Mouse (Mus musculus) heart, adult 18-20 months (tissue): ENCODE measurements at regions not wholly inside any gene's neighbourhood (a gene's known extent, or its start where the extent isn't known, plus 50 kb on each side); places are given as distances from the start of the nearest gene placed in this dataset.
A peak's percentile ranks its signal among the peaks of the same experiment; 100 is the strongest.

Source experiments
- DNase-seq, 2 experiments: peaks; one replicate each; pipeline ENCODE4 v3.0.0; 2021 to 2022; ENCODE audit warnings: mixed read lengths in 1 of 2

DNA sequence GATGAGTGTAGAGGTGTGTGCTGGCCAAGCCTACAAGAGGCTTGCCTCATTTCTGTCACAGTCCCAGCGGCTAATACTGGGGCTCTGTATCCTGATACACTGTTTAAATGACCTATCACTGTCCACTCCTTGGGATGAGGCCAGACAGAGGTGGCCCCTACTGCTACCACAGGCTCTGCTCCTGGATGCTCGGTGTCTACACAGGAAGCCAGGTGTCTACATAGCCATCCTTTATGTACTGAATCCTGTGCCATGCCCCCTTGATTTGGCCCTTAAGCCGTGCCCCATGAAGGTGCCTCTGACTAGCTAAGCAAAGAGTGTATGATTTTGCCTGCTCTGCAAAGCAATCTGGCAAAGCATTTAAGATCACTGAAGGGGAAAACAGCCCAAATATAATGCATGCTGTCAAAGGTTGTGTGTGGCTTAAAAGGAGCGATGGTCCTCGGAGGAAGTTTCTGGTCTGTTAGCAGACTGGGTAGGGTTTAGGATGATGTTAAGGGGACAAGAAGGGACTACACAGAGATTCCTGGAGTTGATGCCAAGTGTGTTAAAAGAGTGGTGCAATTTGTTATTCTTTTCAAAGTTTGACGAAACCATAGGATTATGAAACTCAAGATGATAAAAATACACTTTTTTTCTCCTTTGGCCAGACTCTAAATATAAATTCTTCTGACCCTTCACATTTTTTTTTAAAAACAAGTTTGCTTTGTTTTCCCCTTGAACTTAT lies 104.2 kb downstream of the E030025P04Rik start:
- no peak for DNase-seq

GRCm38 (mm10) chr11:109039060-109039791 lies 104.9 kb downstream of the E030025P04Rik start:
- no peak for DNase-seq

GRCm38 (mm10) chr11:109038136-109038535 lies 106.0 kb downstream of the E030025P04Rik start:
- no peak for DNase-seq

DNA sequence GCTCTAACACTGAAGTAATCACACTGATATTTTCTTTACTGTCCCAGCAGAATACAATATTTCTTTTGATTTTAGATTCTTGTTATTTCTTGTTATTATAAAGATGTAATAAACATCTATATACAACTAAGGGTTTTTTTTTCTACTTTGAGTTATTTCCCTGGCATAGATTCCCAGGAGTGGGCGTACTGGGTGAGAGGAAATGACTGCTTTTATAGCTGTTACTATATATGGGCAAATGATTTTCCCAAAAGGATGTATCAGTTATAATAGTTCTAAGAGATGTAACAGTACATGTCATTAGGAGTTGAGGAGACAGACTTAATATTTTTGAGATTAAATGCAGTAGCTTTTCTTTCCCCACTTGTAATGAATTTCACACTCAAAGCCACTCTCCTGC lies 109.6 kb downstream of the E030025P04Rik start:
- no peak for DNase-seq

DNA sequence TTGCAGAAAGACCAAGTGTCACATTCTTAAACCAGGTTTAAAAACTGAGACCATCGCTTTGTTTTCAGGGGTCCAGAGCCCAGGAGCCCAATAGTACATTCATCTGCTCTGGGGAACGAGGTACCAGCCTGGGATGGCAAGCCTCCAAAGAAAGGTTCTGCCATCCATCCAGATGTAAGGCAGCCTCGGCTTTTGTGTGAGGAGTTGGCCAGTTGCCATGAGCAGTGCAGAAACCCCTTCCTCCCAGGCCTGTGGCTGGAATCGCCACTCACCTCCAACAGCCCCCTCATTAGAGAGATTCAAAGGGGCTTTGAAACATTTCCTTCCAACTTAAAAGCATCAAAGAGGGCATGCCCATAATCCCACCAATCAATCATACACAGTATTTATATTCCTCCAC lies 110.1 kb downstream of the E030025P04Rik start:
- DNase-seq, result no peak

DNA sequence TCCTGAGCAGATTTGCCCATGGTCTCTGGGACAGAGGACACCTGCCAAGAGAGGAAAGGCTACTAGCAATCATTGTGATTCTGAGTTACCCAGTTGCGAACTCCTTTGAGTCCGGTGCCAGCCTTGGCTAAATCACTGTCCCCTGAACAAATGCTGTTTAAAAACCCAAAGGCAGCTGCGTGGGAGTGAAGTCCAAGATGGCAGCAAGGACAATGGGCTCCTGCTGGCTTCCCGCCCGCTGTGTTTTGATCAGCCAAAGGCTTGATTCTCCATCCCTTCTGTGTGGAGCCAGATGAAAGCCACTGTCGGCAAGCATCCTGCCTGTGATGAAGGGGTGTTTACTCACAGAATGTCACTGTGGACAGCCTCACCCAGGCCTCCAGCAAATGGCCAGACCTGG lies 111.4 kb downstream of the E030025P04Rik start:
- no peak for DNase-seq

GRCm38 (mm10) chr11:109030486-109030885 lies 110.3 kb downstream of the Axin2 start:
- peak; percentile 21 to 76 for DNase-seq

DNA sequence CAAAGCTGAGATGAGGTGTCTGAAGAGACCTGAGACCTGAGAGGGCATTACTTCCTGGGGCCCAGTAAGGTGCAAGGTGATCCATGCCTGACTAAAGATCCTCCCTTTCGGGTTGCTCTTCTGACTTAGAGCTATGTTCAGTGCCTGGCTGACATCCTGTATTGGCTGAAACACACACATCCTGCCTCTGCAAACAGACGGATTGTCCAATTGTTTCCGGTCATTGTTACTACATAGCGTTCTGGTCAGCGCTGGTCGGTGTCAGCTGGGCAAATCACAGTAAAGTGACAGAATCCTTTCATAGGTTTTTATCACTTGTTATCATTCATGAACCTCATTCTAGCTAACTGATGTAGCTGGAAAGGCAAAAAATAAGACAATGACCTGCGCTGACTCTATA lies 109.7 kb downstream of the Axin2 start:
- DNase-seq, result no peak

DNA sequence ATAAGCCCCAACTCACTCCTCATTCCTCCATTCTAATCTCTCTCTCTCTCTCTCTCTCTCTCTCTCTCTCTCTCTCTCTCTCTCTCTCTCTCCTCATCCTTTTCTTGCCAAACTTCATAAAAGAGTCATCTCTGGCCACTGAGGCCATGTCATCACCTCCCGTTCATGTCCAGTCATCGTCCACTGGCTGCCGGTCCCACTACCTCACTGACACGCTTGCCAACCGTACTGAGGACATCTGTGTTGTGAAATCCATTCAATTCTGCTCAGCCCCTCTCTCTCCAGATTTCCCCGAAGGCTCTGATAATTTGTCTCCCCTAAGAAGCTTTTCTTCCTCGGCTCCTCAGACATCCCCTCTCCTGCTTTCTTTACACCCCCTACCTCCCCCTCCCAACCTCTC lies 94.7 kb downstream of the Axin2 start:
- peak; percentile 63 to 79 for DNase-seq

DNA sequence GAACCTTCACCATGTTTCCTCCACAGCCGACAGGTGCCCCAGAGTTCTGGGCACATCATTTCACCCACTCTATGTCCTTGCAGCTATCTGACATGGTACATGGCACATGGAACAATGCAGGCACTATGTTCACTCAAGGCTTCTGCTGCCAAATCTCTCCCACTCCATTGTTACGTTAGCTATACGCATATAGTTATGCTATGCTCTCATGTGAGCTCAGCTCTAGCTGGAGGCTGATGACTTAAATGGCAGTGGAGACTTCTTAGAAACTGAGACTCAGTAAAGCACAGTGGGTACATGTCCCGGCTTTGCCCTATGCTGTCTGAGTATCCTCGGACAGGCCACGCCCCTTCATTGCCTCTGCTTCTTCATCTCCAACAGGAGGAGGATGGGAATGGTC lies 91.0 kb downstream of the Axin2 start:
- no peak for DNase-seq

- DNase-seq, result no peak
These were observed 88.7 kb downstream of the Axin2 start for GRCm38 (mm10) chr11:109008872-109009271.

DNA sequence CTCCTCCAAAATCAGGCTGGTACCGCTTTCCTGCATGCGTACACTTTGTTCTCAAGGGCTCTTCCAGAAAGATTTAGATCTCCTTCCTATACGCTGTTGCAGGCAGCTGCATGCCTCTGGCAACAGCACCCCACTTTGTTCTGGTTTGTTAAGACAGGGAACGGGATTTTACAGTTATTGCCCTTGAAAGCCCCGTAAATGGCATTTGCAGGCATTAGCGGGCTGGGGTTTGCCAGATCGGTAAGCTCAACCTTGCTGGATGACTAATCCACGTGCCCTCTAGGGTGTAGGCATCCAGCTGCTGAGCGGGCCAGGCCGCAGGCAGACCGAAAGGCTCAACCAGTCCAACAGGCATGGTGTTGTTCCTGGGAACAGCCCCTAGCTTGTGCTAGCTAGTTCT lies 85.5 kb downstream of the Axin2 start:
- DNase-seq, result no peak
